Mouse (Mus musculus): ENCODE data around the gene Ltv1. TPM values are rescaled to one million over a fixed set of nuclear protein-coding genes. Genes with fewer than 3 reads are reported as not detected.

Gene Ltv1
- polyA plus RNA-seq, 1 experiment from 2014 or later, result 73.4 TPM

DNA sequence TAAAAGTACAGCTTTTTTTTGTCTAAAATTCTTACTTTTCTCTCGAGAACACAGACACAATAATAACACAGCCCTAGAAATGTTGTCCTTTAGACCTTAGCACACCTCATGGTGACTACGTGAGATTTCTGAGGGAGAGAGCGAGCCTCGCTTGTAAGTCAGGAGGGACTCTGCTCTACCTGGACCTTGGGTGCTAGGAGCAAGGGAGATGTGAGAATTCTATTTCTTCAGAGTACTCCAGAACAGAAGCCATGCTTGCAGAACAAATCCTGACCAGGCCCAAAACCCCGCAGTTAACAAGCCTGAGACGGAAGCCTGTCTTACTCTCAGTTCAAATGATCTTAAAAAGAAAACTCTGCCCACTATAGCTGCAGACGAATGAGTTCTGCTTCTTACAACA, 37.7 kb upstream of the Ltv1 start:
- no peak for ATAC-seq (ENCODE audit: low FRiP score, low TSS enrichment)
- Histone ChIP-seq H3K27ac (ENCODE audit: low read depth, low read length) (no peak overlapping the region), H3K4me1 (ENCODE audit: control insufficient read depth, insufficient read depth, low read length) (0 out of 2 replicates have a peak, but pooled peaks cover 4% of the 10 kb centered on the region), H3K27me3 (ENCODE audit: control insufficient read depth, insufficient read depth, low read length) (no peaks in the 10 kb centered on the region), H3K4me2 (replicated peaks; ENCODE audit: low read depth, low read length) (no peak overlapping the region), H3K4me3 (ENCODE audit: low read length) (no peak overlapping the region), H3K9me3 (ENCODE audit: control insufficient read depth, low read length) (no peaks in the 10 kb centered on the region), H3K36me3 (ENCODE audit: control insufficient read depth, insufficient read depth, low read length) (peaks cover 9% of the 10 kb centered on the region; the same call in 1 of the 2 replicates), H3K9ac (ENCODE audit: low read depth, low read length) (no peak overlapping the region)
- WGBS, result 93% methylated on average over 7 of the region's 7 CpGs

DNA sequence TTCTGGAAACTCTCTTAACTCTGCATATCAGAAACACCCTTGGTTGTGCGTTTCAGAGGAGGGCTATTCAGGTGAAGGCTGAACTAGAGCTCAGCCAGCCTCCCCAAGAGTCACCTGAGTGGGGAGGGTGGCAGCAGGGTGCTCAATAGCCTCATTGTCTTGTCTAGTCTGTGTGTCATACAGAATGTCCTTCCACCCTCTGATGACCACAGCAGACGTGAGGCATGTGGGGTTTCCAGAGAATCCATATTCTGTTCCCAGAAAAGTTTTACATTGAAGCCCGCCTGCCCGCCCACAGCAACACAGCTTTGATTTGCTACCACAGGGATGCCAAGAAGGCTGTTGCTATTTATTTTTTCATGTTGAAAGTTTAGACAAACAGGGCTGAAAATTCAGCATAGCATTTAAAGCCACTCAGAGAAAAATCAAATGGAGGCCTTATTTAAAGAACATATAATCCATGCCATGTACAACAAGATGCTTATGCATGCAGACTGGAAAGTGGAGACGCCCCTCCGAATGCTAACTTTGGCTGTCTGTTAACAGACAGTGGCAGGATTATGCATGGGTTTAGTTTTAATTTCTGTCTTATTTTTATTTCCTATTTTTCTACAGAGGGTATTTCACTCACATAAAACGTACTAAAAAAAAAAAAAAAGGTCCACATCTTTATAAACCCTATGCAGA, 32.6 kb upstream of the Ltv1 start:
- WGBS, result 90% methylated on average over 7 of the region's 7 CpGs
- Histone ChIP-seq H3K9me3 (ENCODE audit: control insufficient read depth, low read length) (no peaks in the 10 kb centered on the region), H3K27me3 (ENCODE audit: control insufficient read depth, insufficient read depth, low read length) (no peaks in the 10 kb centered on the region), H3K27ac (ENCODE audit: low read depth, low read length) (no peak overlapping the region), H3K4me1 (ENCODE audit: control insufficient read depth, insufficient read depth, low read length) (no peaks in the 10 kb centered on the region), H3K9ac (ENCODE audit: low read depth, low read length) (no peak overlapping the region), H3K4me3 (ENCODE audit: low read length) (no peak overlapping the region), H3K4me2 (replicated peaks; ENCODE audit: low read depth, low read length) (no peak overlapping the region), H3K36me3 (ENCODE audit: control insufficient read depth, insufficient read depth, low read length) (peaks cover 11% of the 10 kb centered on the region; the same call in 1 of the 2 replicates)
- ATAC-seq (ENCODE audit: low FRiP score, low TSS enrichment), result no peak

DNA sequence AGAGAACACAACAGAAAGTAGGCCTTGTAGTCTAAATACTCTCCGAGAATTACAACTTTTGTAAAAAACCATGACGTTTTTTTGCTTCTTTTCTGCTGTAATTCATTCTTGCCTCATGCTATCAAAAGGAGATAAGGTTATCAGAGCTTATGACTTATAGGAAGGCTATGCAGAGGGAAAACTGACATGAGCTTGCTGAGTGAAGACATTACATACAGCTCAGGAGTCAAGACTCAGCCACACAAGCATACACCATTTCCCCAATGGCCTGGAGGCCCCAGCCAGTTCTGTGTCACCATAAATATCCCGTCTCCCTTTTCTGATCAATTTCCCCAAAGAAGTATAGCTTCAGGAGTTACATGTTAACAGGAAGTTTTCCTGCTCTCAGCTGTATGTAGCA, 29.2 kb upstream of the Ltv1 start:
- Histone ChIP-seq H3K9me3 (ENCODE audit: control insufficient read depth, low read length) (no peaks in the 10 kb centered on the region), H3K4me1 (ENCODE audit: control insufficient read depth, insufficient read depth, low read length) (no peaks in the 10 kb centered on the region), H3K4me2 (replicated peaks; ENCODE audit: low read depth, low read length) (no peak overlapping the region), H3K9ac (ENCODE audit: low read depth, low read length) (no peak overlapping the region), H3K27me3 (ENCODE audit: control insufficient read depth, insufficient read depth, low read length) (no peaks in the 10 kb centered on the region), H3K4me3 (ENCODE audit: low read length) (no peak overlapping the region), H3K27ac (ENCODE audit: low read depth, low read length) (no peak overlapping the region), H3K36me3 (ENCODE audit: control insufficient read depth, insufficient read depth, low read length) (0 out of 2 replicates have a peak, but pooled peaks cover 5% of the 10 kb centered on the region)
- no peak for ATAC-seq (ENCODE audit: low FRiP score, low TSS enrichment)
- 77% methylated on average over 3 of the region's 3 CpGs for WGBS

DNA sequence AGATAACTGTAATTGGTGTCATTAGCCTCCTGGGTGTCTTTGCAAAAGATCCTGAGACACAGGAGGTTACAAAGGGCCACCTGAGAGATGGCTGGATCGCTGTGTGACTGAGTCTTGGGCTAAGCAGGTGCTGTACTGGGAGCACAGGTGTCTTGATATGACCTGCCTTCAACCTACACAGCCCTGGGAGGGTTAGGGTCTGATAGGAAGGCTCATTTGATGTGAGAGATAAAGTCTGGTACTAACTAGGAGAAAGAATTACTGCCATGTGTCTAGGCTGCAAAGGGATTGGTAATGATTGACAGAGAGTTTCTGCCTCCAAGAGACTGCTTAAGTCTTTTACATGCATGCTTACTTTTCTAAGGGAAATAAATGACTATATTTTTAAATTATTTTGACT, 27.1 kb upstream of the Ltv1 start:
- 40% methylated on average over 1 of the region's 1 CpGs for whole genome bisulfite sequencing
- H3K36me3 ChIP-seq (ENCODE audit: control insufficient read depth, insufficient read depth, low read length), result 0 out of 2 replicates have a peak, but pooled peaks cover 5% of the 10 kb centered on the region
- no peak overlapping the region for H3K4me3 ChIP-seq (ENCODE audit: low read length)
- H3K9me3 ChIP-seq (ENCODE audit: control insufficient read depth, low read length), result no peaks in the 10 kb centered on the region
- H3K4me1 ChIP-seq (ENCODE audit: control insufficient read depth, insufficient read depth, low read length), result no peaks in the 10 kb centered on the region
- no peak for ATAC-seq (ENCODE audit: low FRiP score, low TSS enrichment)
- no peaks in the 10 kb centered on the region for H3K27me3 ChIP-seq (ENCODE audit: control insufficient read depth, insufficient read depth, low read length)
- no peak overlapping the region for H3K4me2 ChIP-seq (replicated peaks; ENCODE audit: low read depth, low read length)
- no peak overlapping the region for H3K9ac ChIP-seq (ENCODE audit: low read depth, low read length)
- H3K27ac ChIP-seq (ENCODE audit: low read depth, low read length), result no peak overlapping the region

DNA sequence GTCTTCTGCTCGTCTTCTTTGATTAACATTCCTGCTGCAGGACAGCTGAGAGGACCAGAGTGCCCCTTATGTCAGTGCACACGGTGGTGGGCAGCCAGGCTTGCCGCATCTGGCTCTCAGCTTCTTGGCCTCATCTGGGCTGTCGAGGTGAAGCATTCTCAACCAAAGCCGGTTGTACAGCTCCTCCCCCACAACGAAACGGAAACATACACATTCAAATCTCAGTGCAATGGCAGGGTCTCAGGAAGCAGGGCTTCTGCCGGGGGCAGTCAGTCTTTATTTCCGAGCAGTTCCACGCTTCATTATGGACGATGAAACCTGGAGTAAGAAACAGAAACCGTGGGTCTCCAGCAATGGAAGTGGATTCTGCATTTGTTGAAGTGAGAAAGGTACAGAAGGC, 21.0 kb upstream of the Ltv1 start:
- Histone ChIP-seq H3K27me3 (ENCODE audit: control insufficient read depth, insufficient read depth, low read length) (no peaks in the 10 kb centered on the region), H3K9me3 (ENCODE audit: control insufficient read depth, low read length) (no peaks in the 10 kb centered on the region), H3K36me3 (ENCODE audit: control insufficient read depth, insufficient read depth, low read length) (no peaks in the 10 kb centered on the region), H3K9ac (ENCODE audit: low read depth, low read length) (no peak overlapping the region), H3K4me2 (replicated peaks; ENCODE audit: low read depth, low read length) (no peak overlapping the region), H3K27ac (ENCODE audit: low read depth, low read length) (no peak overlapping the region), H3K4me3 (ENCODE audit: low read length) (no peak overlapping the region), H3K4me1 (ENCODE audit: control insufficient read depth, insufficient read depth, low read length) (no peaks in the 10 kb centered on the region)
- 67% methylated on average over 12 of the region's 12 CpGs for WGBS
- ATAC-seq (ENCODE audit: low FRiP score, low TSS enrichment), result no peak

DNA sequence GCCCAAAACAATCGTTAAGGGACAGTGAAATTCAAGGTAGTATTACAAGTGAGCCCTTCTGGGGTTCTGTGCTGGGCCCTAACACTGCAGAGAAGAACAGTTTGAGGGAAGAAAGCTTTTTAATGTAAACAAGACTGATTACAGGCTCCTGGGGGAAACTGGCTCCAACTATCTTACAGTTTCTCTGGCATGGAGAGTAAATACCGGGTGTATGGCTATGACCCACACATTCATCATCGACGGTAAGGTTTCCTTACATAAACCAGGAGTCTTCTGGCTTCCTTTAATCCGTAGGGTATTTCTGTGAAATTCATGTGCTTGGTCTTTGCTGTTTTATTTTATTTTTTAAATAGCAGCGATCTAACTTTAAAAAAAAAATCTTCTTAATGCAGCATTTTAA, 19.9 kb upstream of the Ltv1 start:
- ATAC-seq (ENCODE audit: low FRiP score, low TSS enrichment), result no peak
- 59% methylated on average over 6 of the region's 6 CpGs for WGBS
- no peak overlapping the region for H3K9ac ChIP-seq (ENCODE audit: low read depth, low read length)
- H3K4me2 ChIP-seq (replicated peaks; ENCODE audit: low read depth, low read length), result no peak overlapping the region
- H3K4me1 ChIP-seq (ENCODE audit: control insufficient read depth, insufficient read depth, low read length), result no peaks in the 10 kb centered on the region
- H3K9me3 ChIP-seq (ENCODE audit: control insufficient read depth, low read length), result no peaks in the 10 kb centered on the region
- no peaks in the 10 kb centered on the region for H3K27me3 ChIP-seq (ENCODE audit: control insufficient read depth, insufficient read depth, low read length)
- H3K4me3 ChIP-seq (ENCODE audit: low read length), result no peak overlapping the region
- no peak overlapping the region for H3K27ac ChIP-seq (ENCODE audit: low read depth, low read length)
- H3K36me3 ChIP-seq (ENCODE audit: control insufficient read depth, insufficient read depth, low read length), result no peaks in the 10 kb centered on the region

DNA sequence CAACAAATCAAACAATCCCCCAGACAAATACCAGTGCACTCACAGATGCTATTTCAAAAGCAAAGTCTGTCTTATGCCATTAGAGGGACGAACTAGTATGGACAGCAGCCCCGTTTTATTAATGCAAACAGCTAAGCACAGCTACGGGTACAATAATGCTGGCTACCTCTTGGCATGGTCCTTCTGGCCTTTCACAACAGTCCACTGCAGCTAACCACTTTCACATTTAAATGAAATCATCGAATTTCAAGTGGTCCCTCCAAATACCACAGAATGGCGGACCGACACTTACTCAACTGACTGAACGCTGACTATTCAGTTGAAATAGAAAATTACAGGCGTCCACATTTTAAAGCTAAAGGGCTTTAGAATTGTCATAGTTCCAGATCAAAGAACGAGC, 19.4 kb upstream of the Ltv1 start:
- Histone ChIP-seq H3K4me3 (ENCODE audit: low read length) (no peak overlapping the region), H3K4me1 (ENCODE audit: control insufficient read depth, insufficient read depth, low read length) (no peaks in the 10 kb centered on the region), H3K9me3 (ENCODE audit: control insufficient read depth, low read length) (no peaks in the 10 kb centered on the region), H3K9ac (ENCODE audit: low read depth, low read length) (no peak overlapping the region), H3K27me3 (ENCODE audit: control insufficient read depth, insufficient read depth, low read length) (no peaks in the 10 kb centered on the region), H3K27ac (ENCODE audit: low read depth, low read length) (no peak overlapping the region), H3K4me2 (replicated peaks; ENCODE audit: low read depth, low read length) (no peak overlapping the region), H3K36me3 (ENCODE audit: control insufficient read depth, insufficient read depth, low read length) (no peaks in the 10 kb centered on the region)
- ATAC-seq (ENCODE audit: low FRiP score, low TSS enrichment), result no peak
- 85% methylated on average over 9 of the region's 9 CpGs for WGBS

DNA sequence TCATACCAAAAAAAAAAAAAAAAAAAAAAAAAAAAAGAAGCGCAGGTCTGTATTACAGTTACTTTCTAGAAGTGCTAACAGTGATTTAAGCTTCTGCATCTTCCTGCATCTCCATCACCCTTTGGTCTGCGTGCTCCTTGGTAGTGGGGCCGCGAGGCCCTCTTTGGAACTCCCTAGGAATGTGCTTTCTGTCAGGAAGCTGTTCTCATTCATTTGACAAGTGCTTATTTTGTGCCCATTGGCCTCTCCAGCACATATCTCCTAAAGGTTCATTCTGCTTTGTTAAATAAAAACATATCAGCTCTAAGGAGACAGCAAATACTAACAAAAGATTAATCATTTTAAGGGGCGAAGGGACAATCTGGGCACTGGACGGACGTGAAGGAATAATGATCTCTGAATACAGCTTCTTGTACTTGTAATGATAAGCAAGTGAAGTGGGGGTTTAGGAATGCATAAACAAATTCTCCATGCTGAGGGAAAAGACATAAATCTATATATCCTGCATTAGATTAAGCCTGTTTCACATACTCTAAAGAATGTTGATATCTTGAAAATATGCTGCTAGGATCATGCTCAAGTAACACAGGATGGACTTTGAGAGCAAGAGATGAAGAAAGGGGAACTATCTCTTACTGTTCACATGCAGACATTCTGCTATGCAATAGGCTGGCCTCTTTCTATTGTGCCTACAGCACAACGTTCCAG, 17.1 kb upstream of the Ltv1 start:
- H3K9ac ChIP-seq (ENCODE audit: low read depth, low read length), result no peak overlapping the region
- no peaks in the 10 kb centered on the region for H3K27me3 ChIP-seq (ENCODE audit: control insufficient read depth, insufficient read depth, low read length)
- 58% methylated on average over 8 of the region's 8 CpGs for WGBS
- H3K27ac ChIP-seq (ENCODE audit: low read depth, low read length), result 0 out of 2 replicates have a peak overlapping the region, but pooled peaks have one; percentile 49
- H3K36me3 ChIP-seq (ENCODE audit: control insufficient read depth, insufficient read depth, low read length), result no peaks in the 10 kb centered on the region
- H3K9me3 ChIP-seq (ENCODE audit: control insufficient read depth, low read length), result no peaks in the 10 kb centered on the region
- H3K4me1 ChIP-seq (ENCODE audit: control insufficient read depth, insufficient read depth, low read length), result no peaks in the 10 kb centered on the region
- peak; percentile 39; the same call in 1 of the 2 replicates for ATAC-seq (ENCODE audit: low FRiP score, low TSS enrichment)
- no peak overlapping the region for H3K4me2 ChIP-seq (replicated peaks; ENCODE audit: low read depth, low read length)
- no peak overlapping the region for H3K4me3 ChIP-seq (ENCODE audit: low read length)

DNA sequence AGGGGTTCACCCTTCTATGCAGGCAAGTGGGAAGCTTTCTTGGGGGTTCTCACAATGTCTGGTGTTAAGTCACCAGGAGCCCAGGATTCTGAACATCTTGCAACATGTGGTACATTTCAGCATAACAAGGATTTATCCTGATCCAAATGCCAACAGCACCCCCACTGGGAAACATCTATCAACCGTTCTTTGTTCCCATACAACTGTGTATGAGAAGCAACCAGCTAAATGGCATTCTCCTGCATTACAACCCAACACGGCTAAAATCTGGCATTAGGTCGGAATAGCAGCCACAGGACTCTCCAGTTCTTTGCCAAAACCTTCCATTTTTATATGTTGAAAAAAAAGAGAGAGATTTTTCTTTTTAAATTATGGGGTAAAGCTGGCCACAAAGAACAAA, 16.5 kb upstream of the Ltv1 start:
- H3K4me2 ChIP-seq (replicated peaks; ENCODE audit: low read depth, low read length), result no peak overlapping the region

More for the DNA sequence above, 16.5 kb upstream of the Ltv1 start:
- Histone ChIP-seq H3K36me3 (ENCODE audit: control insufficient read depth, insufficient read depth, low read length) (no peaks in the 10 kb centered on the region), H3K27me3 (ENCODE audit: control insufficient read depth, insufficient read depth, low read length) (no peaks in the 10 kb centered on the region), H3K4me3 (ENCODE audit: low read length) (no peak overlapping the region), H3K9ac (ENCODE audit: low read depth, low read length) (no peak overlapping the region), H3K9me3 (ENCODE audit: control insufficient read depth, low read length) (no peaks in the 10 kb centered on the region), H3K27ac (ENCODE audit: low read depth, low read length) (no peak overlapping the region), H3K4me1 (ENCODE audit: control insufficient read depth, insufficient read depth, low read length) (no peaks in the 10 kb centered on the region)
- ATAC-seq (ENCODE audit: low FRiP score, low TSS enrichment), result no peak
- 82% methylated on average over 3 of the region's 3 CpGs for WGBS

Data from kidney, embryonic 14.5 days (tissue).